Mouse (Mus musculus) activated CD4-positive, CD25-positive, alpha-beta regulatory T cell, adult 4 months (primary cell): ENCODE measurements around the gene Gm17651. TPM values are rescaled to one million over a fixed set of nuclear protein-coding genes. Genes with fewer than 3 reads are reported as not detected.

Experiments used
- ATAC-seq: one replicate; pipeline ENCODE4 v1.8.0; 2017
- polyA plus RNA-seq, 2 experiments: library from polyadenylated mRNA; unstranded; fragments of 100-300 nt; shearing (Covaris generic); gene quantifications; one replicate each; pipeline ENCODE4 v1.2.1; 2017

Gm17651 gene
- not detected for polyA plus RNA-seq

DNA sequence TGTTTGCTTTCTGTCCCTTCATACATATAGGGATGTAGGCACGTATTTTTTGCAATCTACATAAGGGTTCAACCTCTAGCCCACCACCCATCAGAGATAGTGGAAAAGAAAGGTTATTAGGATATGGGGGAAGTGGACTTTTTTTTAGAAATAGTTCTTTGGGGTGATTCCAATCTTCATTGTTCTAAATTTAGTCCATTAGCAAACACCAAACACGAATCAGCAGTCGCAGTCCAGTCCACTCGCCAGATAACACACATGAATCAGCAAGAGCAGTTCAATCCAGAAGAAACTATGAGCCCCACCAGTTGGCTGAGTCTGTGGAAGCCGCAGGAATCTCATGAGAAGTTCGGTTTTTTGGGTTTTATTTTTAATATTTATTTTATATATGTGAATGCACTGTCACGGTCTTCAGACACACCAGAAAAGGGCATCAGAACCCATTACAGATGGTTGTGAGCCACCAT, at the start of gene Gm17651:
Gm17651 (minus strand) TSS at position 51 of the 467 bp plus-strand sequence.
- no peak for ATAC-seq

DNA sequence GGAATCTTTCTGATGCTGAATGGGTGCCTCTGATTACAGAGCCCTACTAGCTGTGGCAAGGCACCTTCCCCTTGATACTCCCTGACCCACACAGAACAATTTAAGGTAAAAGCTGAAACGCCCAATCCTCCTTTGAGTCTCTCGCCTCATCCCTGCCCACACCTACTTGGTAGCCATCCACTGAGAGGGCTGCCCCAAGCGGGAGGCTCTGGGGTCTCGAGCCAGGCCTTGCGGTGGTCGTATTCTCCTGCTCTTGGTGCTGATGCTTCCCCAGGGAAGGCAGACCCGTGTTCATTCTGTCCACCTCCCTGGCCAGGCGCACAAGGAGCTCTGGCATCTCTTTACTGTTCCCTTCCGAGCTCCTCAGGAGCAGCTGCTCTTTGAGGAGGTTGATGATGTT, 44.6 kb upstream of the Gm17651 start:
- no peak for ATAC-seq

DNA sequence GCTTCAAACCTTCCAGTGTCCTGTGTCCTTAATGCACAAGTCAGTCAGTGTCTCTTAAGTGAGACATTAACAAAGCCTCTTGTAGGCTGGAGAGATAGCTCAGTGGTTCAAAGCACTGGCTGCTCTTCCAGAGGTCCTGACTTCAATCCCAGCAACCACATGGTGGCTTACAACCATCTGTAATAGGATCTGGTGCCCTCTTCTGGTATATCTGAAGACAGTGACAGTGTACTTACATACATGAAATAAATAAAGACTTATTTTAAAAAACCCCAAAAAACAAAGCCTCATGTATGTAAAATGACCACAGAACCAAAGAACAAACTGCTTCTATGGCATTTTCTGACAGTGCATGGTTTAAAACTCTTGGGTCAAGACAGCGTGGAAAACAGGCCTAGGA, 41.4 kb upstream of the Gm17651 start:
- ATAC-seq: no peak

DNA sequence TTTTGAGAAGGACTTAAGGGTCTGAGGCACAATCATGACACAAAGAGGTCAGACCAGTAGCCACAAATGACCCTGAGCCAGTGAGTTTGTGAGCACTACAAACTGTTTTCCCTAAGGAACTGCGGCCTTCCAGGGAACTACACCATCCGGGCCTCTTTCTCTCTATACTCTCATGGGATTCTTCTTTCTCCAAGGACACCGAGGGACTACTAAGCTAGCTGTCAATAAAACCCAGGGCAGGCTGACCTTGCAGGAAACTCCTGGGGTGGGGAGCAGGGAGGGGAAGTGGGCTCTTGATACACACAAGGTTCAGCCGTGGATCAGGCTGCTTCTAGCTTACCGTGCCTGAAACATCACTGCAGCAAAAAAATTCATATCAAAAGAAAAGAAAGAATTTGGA, 36.4 kb upstream of the Gm17651 start:
- no peak for ATAC-seq

DNA sequence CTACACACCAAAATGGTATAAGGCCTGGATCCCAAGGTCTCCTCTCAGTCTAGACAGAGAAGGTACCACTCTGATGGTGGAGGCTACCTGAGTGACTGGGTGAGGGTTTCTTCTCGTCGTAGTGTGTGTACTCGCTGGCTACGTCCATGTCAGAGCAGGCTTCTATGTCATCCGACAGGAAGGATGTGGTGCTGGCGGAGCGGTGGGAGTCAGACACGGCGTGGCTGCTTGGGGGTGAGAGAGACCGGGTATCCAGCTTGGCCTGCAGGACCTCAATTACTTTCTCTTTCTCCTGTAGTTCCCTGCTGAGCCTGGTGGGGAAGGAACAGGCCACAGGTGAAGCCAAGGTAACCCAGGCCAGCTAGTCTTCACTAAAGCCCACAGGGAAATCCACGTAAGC, 35.6 kb upstream of the Gm17651 start:
- ATAC-seq: no peak

DNA sequence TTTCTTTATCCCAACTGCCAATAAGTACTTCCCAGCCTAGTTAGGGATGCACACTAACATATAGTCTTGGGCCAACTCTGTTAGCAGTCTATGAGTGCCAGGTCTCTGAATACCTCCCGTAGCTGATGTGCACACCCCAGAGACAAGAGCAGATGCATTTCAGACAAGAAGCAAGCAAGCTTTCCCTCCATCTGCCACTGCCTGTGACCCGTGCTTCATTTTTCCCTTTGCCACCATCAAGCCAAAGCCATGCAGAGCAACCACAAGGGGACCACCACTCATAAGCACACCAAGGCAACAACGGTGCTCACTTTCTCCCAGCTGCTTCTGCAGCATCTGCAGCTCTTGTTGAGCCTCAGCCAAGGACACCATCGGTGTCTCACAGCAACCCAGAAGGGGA, 32.1 kb upstream of the Gm17651 start:
- ATAC-seq: no peak

DNA sequence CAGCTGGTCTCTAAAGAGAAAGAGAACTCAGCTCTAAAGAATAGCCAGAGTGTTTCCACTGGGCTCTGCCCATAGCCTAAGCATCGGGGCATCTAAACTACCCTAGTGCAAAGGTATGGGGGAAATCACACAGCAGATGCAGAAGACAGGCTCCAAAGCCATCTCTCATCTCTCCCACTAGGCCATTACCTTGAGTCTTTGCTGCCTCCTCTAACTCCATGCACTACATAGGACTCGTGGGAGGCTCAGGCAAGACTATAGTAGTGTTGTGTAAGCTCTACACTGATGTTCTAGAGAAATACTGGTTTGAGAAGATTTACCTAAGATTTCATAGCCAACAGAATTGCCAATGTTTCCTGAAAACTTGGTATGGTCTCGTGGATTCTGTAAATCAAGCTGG, 31.0 kb upstream of the Gm17651 start:
- no peak for ATAC-seq

DNA sequence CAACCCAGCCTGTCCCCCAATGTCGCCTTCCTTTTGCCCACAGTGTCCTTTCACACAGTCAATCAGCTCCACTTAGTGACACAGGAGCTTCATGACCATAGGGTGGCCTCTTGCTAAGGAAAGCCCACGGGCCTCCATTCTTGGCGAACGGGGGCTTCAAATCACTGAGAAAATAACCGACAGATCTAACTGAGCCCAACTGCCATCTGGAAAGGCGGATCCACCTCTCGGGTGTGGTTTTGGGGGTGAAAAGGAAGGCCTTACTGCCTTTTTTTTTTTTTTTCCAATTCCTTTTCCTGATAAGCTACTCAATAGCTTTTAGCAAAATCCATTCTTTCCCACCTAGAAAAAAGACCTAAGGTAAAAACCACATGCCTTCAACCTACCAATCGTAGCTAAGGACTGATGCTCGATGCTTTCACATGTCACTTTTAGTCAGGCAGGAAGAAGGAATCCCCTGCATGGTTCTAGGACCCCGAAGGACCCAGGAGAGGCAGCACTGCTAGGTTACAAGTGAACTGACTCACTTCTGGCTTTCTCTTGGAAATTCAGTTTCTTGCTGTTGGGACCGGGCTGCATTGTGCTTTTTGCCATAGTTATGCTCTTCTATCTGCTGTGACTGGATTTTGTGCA, 28.1 kb upstream of the Gm17651 start:
- no peak for ATAC-seq

DNA sequence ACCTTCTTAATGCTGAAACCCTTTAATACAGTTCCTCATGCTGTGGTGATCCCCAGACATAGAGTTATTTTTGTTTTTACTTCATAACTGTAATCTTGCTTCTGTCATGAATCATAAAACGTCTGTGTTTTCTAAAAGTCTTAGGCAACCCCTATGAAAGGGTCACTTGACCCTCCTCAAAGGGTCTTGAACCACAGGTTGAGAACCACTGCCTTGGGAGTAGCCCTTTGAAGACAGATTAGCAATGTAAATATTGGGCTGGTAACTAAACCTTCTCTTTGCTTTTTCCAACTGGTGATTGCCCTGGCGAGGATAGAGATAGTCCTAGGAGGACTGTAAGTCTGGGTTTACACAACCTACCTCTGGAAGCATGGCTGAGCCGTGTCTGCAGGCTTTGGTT, 26.7 kb upstream of the Gm17651 start:
- no peak for ATAC-seq

DNA sequence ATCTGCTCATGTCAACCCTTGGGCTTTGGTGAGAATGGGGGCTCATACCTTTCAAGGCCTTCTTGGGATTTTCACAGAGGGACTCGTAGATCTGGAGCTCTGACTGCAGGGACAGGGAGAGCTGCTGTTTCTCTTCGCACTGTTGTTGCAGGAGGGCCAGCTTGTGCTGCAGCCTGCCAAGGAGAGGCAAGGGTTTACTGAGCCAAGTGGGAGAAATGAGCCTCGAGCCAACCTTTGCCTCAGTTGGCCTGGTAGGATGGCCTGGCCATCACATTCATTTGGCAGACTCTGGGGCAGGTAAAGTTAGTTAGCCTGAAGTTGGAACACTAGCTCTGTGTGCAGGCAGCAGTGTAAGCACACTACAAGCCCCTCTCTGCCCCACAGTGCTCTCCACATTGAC, 24.6 kb upstream of the Gm17651 start:
- ATAC-seq: no peak

DNA sequence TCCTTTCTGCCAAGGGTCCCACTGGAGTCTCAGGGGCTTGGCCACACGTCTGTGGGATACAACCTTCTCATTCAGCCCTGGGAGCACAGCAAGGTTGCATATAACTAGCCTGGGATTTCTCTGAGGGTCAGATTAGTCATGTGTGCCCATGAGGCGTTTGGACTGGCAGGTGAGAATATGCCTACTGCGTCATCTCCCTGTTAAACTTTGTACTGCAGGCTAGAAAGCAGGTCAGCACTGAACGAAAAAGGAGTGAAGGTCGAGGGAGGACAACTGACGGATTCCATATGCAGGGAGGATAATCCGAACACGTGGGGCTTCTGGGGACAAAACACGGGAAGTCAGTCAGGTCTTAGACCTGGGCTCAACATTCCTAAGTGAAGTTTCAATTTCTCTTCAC, 22.8 kb upstream of the Gm17651 start:
- ATAC-seq: no peak

DNA sequence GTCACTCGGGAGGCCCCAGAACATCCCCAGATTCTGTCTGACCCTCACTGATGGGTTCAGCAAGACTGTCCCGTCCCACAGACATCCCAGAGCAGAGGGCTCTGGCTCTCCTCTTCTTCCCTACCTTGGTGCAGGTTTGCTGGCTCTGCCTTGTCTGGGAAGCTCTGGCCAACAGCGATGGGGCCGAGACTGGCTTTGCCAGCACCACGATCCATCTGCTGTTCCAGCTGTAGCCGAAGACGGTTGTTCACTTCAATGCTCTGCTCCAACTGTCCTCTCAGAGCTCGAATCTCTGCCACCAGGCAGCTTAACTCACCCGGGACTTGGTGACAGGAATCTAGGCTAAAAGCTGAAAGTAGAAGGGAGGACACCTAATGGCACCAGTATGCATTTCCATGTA, 22.4 kb upstream of the Gm17651 start:
- no peak for ATAC-seq

DNA sequence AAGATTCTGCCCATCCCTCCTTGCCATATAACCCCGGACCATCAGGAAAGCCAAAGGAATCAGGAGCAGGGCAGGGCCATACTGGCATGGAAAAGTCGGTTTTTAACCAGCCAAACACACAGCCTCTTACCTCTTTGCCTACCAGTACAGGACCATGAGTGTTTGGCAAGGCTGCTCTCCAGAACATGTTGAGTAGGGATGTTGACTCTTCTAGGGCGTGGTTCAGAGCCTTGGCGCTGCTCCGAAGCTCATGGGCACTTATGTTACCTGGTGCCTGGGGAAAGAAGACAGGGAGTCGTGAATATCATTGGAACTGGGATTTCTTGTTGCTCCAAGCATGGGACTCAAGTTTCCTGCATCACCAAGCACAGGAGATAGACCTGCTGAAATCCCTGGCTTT, 19.3 kb upstream of the Gm17651 start:
- no peak for ATAC-seq

DNA sequence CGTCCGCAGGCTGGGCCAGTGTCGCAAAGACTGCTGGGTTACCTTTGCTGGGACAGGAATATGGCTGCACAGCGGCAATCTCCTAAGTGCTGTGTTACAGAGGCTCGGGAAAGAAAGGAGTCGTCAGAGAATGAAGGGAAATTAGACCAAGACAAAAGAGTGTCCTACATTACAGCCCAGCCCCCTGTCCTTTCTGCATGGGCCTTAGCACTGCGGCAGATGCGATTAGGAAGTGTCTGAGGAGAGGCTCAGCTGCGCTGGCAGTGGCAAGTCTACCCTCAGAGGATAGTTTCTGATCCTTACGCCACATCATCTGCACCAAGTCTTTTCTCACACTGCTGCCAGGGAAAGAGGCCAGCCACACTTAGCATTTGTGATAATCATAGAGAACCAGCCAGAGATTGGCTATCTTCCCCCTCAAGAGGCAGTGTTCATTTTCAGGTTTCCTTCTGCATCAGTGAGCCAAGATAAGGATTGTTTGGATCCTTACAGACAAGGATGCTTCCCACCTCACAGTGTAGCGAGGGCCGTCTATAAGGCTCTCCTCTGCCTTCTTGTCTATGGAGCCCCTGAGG, 17.0 kb upstream of the Gm17651 start:
- no peak for ATAC-seq

DNA sequence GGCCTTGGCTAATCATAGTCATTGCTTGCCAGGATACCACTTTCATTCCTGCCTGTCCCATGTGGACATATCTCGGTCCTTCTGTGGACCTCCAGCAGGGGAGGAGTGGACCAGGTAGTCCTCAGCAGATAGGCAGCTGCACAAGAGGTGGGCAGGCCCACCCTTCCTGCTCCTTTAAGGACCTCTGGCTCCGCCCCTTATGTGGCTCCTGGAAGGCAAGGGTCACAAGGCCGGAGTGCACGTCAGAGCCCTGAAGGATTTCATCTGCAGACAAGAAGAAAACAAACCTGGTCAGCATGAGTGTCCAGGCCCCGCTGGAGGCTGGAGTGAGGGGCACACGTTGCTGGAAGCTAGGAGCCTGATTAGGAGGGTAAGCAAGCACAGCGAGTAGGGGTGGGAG, 16.1 kb upstream of the Gm17651 start:
- ATAC-seq: no peak

DNA sequence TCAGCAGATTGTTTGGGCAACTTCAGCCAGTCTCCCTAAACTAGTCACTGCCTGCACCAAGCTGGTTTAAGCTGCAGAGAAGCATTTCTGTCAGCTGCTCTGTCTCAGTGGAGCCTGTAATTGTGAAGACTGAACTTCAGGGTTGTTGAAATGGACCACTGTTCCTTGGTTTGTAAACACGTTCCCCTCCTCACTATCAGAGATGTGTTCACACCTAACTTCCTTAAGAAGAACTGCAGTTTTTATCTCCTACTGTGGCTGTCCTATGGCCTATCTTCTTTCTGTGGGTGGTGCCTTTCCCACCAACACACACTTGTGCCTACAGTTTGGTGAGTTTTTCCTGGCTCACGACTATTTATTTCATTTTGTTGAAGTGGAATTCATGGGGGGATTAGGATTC, 14.8 kb upstream of the Gm17651 start:
- no peak for ATAC-seq

DNA sequence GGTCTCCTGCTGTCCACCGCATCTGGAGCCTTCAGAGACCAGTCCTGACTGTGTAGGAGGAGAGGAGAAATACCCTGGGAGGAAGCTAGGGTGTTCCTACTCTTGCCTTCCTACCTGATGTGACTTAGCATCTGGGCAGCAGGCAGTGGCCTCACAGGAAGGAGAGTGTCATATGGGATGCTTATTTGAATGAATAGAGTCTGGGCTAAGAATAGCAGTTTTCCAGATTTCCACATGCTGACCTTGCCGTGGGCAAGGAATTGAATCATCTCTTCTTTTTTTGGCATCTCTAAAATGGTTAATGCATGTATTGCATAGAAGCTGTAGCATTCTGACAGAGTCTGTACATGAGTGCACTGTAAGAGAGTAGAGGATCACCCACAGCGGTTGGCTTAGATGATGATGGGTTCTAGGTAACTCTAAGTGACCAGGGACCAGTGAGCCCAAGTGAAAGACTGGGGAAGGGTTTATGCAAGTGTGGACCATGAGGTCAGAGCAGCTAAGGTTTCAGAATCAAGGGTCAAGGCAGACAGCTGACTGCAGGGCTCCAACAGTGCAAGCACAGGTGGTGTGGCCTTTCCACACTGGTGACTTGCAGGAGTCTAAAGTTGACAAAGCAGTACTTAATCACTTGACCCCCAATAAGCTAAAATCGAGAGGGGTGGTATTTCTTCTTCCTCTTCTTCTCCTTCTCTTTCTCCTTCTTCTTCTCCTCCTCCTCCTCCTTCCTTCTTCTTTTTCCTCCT, 12.1 kb upstream of the Gm17651 start:
- ATAC-seq: no peak

DNA sequence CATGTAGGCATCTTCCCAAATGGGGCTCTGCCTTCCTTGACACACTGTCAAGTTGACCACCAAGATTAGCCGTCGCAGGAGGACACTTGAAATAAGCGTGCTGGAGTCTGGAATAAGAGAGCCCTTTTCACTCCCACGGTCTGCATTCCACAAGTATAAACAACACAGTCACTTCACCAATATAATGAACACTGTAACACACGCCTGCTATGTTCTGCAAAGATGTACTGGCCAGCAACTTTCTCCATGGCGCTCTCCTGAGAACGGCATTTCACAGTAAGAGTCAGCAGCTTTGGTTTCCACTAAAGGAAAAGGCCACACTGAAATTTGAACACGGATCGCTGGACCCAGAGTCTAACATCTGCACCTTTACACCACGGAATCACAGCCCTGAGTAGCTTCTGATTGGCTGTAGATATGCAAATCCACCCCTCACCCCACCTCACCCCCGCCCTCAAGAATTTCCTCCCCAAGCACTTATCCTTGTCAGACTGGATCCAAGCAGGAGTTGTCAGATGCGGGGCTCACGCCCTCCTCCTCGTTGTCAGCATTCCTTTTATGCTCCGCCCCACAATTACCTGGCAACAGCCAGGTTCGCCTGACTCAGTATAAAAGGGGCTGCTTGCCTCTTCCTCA, 9.2 kb upstream of the Gm17651 start:
- ATAC-seq: no peak

DNA sequence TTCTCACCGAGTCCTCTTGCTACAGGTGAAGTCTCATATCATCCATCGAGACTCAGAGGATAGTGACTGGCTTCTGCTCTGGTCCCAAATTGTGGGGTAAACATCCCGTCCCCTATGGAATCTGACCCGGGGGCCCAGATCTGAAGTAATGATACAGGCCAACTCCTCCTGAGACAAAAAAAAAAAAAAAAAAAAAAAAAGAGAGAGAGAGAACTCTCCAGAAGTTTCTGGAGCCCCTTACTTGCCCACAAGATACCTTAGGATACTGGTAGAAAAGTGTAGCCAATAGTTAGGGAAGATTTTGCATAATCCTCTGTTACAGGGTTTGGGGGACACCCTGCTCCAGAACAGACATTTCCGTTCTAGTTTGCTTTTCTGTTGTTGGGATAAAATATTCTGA, 8.1 kb upstream of the Gm17651 start:
- ATAC-seq: no peak

DNA sequence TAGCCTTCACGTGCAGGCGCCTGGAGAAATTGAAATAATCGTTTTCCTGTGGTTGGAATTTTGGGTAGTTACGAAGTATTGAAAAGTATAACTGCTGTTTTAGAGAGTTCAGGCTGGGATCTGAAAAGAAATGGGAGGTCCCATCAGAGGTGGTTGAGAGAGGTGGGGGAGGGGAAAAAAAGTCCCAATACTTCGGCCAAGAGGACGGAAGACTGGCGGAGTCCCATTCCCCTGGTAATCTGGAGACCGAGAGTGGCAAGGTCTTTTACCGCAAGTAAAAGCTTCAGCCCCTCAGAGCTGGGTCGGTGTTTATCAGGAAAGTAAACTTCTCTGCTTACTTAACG, 7.6 kb upstream of the Gm17651 start:
- no peak for ATAC-seq

DNA sequence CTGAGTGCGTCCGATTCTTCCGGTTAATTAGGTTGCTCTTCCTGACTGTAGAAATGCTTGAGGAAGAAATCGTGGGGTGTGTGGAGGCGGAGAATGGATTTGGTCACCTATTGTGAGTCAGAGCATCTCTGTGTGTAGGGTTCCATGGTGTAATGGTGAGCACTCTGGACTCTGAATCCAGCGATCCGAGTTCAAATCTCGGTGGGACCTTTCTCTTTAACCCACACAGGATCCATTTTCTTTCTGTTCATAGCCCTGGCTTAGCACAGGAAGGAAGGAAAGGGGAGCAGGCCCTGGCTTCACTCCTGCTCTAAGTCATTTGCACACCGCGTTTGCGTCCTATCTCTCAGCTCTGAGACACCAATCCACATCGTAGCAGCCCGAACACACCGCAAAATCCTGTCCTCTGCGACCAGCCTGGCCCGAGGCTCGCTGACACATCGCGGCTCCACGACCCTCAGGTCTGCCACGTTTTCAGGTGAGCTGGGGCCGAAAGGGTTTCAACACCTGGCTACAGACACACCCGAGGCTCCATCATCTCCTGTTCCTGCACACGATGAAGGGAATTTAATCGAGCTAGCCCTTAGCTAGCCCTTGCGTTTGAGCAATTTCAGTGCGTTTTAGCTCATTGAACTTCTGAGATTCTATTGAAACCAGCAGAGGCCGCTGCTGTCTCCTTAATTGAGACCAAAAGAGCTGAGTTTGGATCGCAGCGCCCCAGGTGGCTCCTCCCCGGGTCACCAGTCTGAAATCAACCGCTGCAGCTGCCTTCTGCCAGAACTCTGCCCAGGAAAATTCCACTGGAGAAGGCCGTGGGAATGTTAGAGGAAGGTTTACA, 7.0 kb upstream of the Gm17651 start:
- peak; percentile 74 for ATAC-seq

DNA sequence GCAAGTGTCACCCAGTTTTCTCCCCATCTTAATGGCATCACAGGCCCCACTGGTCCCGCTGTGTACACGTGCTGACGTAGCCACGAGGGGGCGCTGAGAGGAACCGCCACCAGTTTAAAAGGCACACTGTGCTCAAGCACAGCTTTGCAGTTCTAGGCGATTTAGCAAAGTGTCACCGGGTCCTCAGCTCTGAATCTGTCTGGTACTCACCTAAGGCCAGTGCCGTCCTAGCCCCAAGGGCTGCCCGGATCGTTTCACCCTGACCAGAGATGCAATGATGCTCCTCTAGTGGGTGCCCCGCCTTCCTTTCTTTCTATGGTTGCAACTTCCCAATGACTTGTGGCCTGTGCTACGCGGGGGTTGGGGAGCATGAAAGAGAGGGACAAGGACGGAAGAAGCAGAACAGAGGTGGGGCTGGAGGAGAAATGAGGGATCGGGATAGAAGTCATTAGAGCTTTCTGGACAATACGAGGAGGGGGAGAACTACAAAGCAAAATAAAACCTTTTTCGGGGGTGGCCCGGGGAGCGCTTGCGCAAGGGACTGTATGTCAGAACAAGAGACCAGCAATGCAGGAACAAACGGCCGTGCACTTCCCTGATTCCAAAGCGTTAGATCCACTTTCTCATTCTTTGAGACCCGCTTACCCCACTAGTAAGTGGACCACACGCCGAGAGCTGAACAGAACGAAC, 6.3 kb upstream of the Gm17651 start:
- peak; percentile 79 for ATAC-seq
